Mouse (Mus musculus) midbrain, embryonic 13.5 days (tissue): ENCODE measurements around the gene Rab11fip3. TPM values are rescaled to one million over a fixed set of nuclear protein-coding genes. Genes with fewer than 3 reads are reported as not detected.

Experiments
- ATAC-seq: fragments of 200-750 bp; cut with Nextera tagmentation; 2 replicates; pipeline ENCODE4 v1.8.0; 2017; ENCODE audit warnings: mild to moderate bottlenecking, moderate TSS enrichment, moderate library complexity
- H3K27ac ChIP-seq: fragments of 300-500 bp; sonication (generic); 2 replicates; pipeline ENCODE4 v1.5.1; 2015; ENCODE audit warnings: inconsistent platforms, mild to moderate bottlenecking, moderate library complexity
- H3K27me3 ChIP-seq: fragments of 300-500 bp; sonication (generic); 2 replicates; pipeline ENCODE4 v1.6.1; 2015; ENCODE audit warnings: mild to moderate bottlenecking, inconsistent platforms
- H3K36me3 ChIP-seq: fragments of 300-500 bp; sonication (generic); 2 replicates; pipeline ENCODE4 v1.6.1; 2015; ENCODE audit warnings: mild to moderate bottlenecking, inconsistent platforms
- H3K4me1 ChIP-seq: fragments of 300-500 bp; sonication (generic); replicated peaks from 2 replicates; pipeline ENCODE4 v1.6.1; 2015; ENCODE audit warnings: inconsistent platforms
- H3K4me2 ChIP-seq: fragments of 300-500 bp; sonication (generic); replicated peaks from 2 replicates; pipeline ENCODE4 v1.6.1; 2015; ENCODE audit warnings: moderate library complexity, mild to moderate bottlenecking, inconsistent platforms
- H3K4me3 ChIP-seq: fragments of 300-500 bp; sonication (generic); replicated peaks from 2 replicates; pipeline ENCODE4 v1.5.1; 2015; ENCODE audit warnings: mild to moderate bottlenecking, inconsistent platforms
- H3K9ac ChIP-seq: fragments of 300-500 bp; sonication (generic); replicated peaks from 2 replicates; pipeline ENCODE4 v1.6.1; 2015; ENCODE audit warnings: mild to moderate bottlenecking, inconsistent platforms
- H3K9me3 ChIP-seq: fragments of 300-500 bp; sonication (generic); 2 replicates; pipeline ENCODE4 v1.6.1; 2016; ENCODE audit warnings: mild to moderate bottlenecking, inconsistent platforms
- whole genome bisulfite sequencing: fragments of 180-500 bp; shearing (Covaris S2); methylation state at CpG from one replicate; pipeline ENCODE4 v1.1.7; 2015; 5-methylcytosine and 5-hydroxymethylcytosine counted together
- polyA plus RNA-seq: library from polyadenylated mRNA; unstranded; fragments of >200 nt; fragmentation: Nextera tagmentation; extraction: Ambion mirVana; gene quantifications from 2 replicates; pipeline ENCODE4 v1.2.1, GENCODE M21; 2015

Gene Rab11fip3
- polyA plus RNA-seq, 1 experiment from 2014 or later = 35.0 TPM

DNA sequence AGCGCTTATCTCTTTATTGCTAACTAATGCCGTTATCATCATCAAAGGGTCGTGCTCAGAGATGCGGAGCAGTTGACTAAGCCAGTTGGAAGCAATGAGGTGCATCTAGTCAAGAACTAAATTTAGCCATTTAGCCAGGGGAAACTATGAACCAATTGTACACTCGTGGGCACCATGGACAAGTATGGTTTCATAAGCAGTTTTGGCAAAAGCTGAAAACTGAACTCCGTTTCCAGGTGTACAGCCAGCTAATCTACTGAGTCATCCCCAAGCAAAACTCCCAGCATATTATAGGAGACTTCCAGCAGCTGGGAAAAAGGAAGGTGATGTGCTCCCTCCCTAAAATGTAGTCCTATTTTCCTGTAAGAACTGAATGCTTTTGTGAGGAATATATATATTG is 781 bp upstream of the Rab11fip3 start:
- Histone ChIP-seq H3K4me1 (peaks cover 34% of the 10 kb centered on the region), H3K4me2 (peak overlapping the region; percentile 98), H3K36me3 (peaks cover 2% of the 10 kb centered on the region; the same call in 1 of the 2 replicates), H3K9me3 (no peaks in the 10 kb centered on the region), H3K9ac (peak overlapping the region; percentile 97), H3K4me3 (peak overlapping the region; percentile 80), H3K27ac (no peak overlapping the region), H3K27me3 (peaks cover 16% of the 10 kb centered on the region)
- no peak for ATAC-seq
- WGBS = 36% methylated on average over 6 of the region's 6 CpGs

DNA sequence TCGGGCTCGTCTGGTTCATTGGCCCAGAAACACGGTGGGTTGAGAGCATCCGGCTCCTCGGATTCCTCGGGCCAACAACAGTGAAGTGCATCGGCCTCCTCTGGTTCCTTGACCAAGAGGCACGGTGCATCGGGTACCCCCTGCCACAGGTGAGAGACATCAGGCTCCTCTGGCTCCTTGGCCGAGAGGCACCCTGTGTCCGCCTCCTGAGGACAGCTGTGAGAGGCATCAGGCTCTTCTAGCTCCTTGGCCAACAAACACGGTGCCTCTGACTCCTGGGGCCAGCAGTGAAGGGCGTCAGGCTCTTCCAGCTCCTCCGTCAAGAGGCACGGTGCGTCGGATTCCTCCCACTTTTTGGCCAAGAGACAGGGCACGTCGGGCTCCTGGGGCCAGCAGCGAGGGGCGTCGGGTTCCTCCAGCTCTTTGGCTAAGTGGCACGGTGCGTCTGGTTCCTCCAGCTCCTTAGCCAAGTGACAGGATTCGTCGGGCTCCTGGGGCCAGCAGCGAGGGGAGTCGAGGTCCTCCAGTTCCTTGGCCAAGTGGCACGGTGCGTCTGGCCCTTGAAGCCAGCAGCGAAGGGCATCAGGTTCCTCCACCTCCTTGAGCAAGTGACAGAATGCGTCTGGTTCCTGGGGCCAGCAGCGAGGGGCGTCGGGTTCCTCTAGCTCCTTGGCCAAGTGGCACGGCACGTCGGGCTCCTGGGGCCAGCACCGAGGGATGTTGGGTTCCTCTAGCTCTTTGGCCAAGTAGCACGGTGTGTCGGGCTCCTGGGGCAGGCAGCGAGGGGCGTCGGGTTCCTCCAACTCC is 1.1 kb downstream of the Rab11fip3 start:
- H3K4me2 ChIP-seq = peak overlapping the region; percentile 98
- peaks cover 53% of the 10 kb centered on the region for H3K4me1 ChIP-seq
- H3K9ac ChIP-seq = peak overlapping the region; percentile 97
- H3K27ac ChIP-seq = peak overlapping the region; percentile 94
- H3K27me3 ChIP-seq = peaks cover 16% of the 10 kb centered on the region
- peak; percentile 35; the same call in 1 of the 2 replicates for ATAC-seq
- H3K9me3 ChIP-seq = no peaks in the 10 kb centered on the region
- 1% methylated on average over 44 of the region's 44 CpGs for WGBS
- peaks cover 18% of the 10 kb centered on the region for H3K36me3 ChIP-seq
- peak overlapping the region; percentile 80 for H3K4me3 ChIP-seq

DNA sequence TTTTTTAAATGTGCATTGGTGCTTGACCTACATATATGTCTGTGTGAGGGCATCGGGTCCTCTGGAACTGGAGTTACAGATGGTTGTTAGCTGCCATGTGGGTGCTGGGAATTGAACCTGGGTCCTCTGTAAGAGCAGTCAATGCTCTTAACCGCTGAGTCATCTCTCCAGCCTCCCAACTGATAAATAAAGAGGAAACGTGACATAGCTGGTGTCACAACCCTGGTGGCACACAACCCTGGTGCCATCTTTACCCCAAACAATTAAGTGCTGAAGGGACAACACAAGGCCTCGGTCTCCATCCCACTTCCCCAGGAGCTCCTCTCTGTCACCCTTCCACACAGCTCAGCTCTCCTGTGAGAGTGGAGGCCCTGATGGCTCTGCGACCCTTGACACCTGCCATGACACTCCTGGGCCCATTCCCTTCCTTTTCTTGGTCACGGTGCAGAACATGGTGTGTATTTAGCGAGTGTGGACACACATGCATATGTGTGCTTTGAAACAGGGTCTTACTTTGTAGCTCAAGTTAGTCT is 2.8 kb downstream of the Rab11fip3 start:
- peaks cover 32% of the 10 kb centered on the region for H3K36me3 ChIP-seq
- no peak overlapping the region for H3K27ac ChIP-seq
- H3K4me1 ChIP-seq = peaks cover 67% of the 10 kb centered on the region
- no peak for ATAC-seq
- WGBS = 88% methylated on average over 7 of the region's 7 CpGs
- peaks cover 11% of the 10 kb centered on the region for H3K27me3 ChIP-seq
- peak overlapping the region; percentile 98 for H3K4me2 ChIP-seq
- H3K9ac ChIP-seq = peak overlapping the region; percentile 97
- no peaks in the 10 kb centered on the region for H3K9me3 ChIP-seq
- H3K4me3 ChIP-seq = peak overlapping the region; percentile 80

DNA sequence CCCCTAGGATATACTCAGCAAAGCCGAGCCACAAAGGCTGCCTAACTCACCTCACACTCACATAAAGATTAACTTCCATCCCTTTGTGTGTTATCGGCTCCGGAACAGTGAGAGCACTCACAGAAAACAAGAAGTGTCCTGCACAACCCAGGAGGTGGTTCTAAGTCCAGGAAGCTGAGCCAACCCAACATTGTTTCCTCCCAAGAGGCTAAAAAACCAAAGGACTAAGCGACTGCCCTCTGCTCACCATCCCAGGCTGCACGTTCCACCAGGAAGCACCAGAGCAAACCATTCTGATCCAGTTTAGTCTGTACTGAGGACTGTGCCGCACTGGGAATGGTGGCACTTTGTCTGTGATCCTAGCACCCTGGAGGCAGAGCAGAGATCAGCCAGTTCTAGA is 4.4 kb downstream of the Rab11fip3 start:
- H3K9ac ChIP-seq = 0 out of 2 replicates have a peak overlapping the region, but pooled peaks have one; percentile 19
- no peaks in the 10 kb centered on the region for H3K9me3 ChIP-seq
- H3K4me3 ChIP-seq = peak overlapping the region; percentile 5
- H3K4me1 ChIP-seq = peaks cover 73% of the 10 kb centered on the region
- H3K4me2 ChIP-seq = peak overlapping the region; percentile 39
- H3K36me3 ChIP-seq = peaks cover 36% of the 10 kb centered on the region
- H3K27me3 ChIP-seq = no peaks in the 10 kb centered on the region
- no peak for ATAC-seq
- WGBS = 77% methylated on average over 6 of the region's 6 CpGs
- H3K27ac ChIP-seq = no peak overlapping the region

DNA sequence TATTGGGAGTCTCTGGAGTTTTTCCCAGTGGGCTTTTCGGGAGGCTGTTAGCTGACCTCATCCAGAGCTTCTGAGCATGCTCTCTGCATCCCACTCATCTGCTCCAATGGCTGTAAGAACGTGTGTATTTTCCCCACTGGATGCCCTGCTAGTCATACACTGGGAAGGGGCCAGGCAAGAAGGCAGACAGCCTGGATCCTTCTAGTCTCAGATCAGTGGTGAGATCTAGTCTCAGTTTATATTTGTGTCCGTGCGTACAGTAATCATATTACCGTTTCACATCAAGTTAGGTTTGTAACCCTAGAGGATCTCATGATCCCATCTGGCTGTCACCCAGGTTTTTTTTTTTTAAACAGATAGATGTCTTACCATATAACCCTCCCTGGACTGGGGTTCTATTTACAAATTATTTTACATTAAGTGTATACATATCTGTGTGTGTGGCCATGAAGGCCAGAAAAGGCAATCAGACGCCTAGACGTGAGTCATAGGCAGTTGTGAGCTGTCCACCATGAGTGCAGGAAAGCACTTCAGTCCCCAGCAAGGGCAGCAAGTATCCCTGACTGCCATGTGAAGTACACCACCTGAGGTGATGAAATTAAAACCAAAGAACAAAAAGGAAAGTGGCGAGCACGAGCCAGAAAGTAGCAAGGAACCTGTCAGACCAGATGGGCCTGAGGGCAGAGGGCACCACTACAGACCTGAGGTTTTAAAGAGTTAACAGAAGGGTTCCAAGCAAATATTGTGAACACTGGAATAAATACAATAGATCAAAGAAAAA is 11.4 kb downstream of the Rab11fip3 start:
- H3K9me3 ChIP-seq = 0 out of 2 replicates have a peak, but pooled peaks cover 2% of the 10 kb centered on the region
- H3K27me3 ChIP-seq = no peaks in the 10 kb centered on the region
- WGBS = 90% methylated on average over 9 of the region's 9 CpGs
- no peak overlapping the region for H3K4me2 ChIP-seq
- H3K9ac ChIP-seq = no peak overlapping the region
- ATAC-seq = no peak
- peaks cover 75% of the 10 kb centered on the region for H3K36me3 ChIP-seq
- H3K4me1 ChIP-seq = peaks cover 29% of the 10 kb centered on the region
- H3K27ac ChIP-seq = no peak overlapping the region
- H3K4me3 ChIP-seq = no peak overlapping the region

DNA sequence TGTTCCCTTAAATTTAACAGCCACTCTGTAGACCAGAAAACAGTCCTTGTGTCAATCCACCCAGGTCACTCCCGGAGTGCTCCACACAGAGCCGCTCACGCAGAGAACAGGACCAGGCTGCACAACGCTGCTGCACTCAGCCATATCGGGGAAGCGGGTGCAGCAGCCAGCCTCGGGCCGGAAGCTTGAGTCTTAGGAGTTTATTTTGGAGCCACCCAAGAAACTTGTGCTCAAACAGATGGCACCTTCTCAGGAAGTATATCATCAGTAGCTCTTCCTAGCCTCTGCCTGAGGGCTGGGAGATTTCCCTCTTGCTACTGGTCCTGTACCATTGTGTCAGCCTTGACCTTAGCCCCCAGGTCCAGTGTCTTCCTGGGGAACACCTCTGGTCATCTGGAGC is 12.1 kb downstream of the Rab11fip3 start:
- no peak overlapping the region for H3K9ac ChIP-seq
- 93% methylated on average over 8 of the region's 8 CpGs for WGBS

DNA sequence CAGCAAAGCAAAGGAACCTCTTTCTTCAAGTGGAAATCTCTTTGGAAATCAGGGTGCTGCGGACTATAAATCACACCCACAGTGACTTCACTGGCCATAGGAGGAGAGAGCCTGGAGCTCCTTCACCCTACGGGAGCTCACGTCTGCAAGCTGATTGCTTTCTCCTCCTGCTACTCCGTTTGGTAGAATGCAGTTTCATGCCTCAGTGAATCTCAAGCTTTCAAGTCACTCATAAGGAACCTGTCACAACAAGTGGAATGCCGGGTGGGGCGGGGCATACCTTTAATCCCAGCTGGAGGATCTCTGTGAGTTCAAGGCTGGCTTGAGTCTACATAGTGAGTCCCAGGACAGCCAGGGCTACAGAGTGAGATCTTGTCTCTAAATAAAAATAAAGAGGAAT is 14.2 kb downstream of the Rab11fip3 start:
- H3K27ac ChIP-seq = no peak overlapping the region
- H3K9ac ChIP-seq = no peak overlapping the region
- H3K27me3 ChIP-seq = no peaks in the 10 kb centered on the region
- H3K36me3 ChIP-seq = peaks cover 72% of the 10 kb centered on the region
- H3K9me3 ChIP-seq = 0 out of 2 replicates have a peak, but pooled peaks cover 2% of the 10 kb centered on the region
- 43% methylated on average over 6 of the region's 6 CpGs for WGBS
- H3K4me2 ChIP-seq = no peak overlapping the region
- ATAC-seq = no peak
- H3K4me1 ChIP-seq = 0 out of 2 replicates have a peak, but pooled peaks cover 8% of the 10 kb centered on the region
- no peak overlapping the region for H3K4me3 ChIP-seq

More for the DNA sequence above, 12.1 kb downstream of the Rab11fip3 start:
- Histone ChIP-seq H3K9me3 (0 out of 2 replicates have a peak, but pooled peaks cover 2% of the 10 kb centered on the region), H3K27ac (no peak overlapping the region), H3K27me3 (no peaks in the 10 kb centered on the region), H3K4me1 (peaks cover 22% of the 10 kb centered on the region), H3K4me3 (no peak overlapping the region), H3K4me2 (no peak overlapping the region), H3K36me3 (peaks cover 72% of the 10 kb centered on the region)
- ATAC-seq = no peak

DNA sequence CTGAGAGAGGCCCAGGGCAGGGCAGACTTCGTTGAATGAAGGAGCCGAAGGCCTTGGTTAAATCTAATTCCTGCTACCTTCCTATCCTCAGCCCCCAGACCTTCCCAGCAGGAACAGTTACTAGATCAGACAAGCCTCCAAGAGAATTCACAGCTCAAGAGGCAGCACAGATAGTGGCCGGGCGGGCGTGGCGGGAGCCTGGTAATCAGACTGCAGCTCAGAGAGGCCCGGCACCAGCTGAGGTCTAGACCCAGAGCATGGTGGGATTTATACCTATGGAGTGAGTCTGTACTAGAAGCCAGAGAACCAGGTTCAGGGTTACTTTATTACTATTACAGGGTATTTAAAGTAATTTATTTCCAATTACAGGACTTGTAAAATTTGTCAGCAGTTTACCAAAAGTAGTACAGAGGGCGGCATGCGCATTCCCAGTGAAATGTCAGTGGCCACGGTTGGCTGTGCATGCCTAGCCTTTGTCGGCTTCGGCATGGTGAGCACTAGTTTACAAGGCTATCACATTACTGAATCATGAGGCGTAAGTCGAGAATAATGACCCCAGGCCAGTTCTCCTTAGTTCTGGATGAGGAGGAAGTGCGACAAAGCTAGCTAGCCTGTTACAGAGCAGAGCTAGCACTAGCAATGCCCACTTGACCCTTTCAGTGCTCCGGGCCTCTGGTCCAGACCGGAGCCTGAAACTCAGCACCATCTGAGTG is 15.1 kb downstream of the Rab11fip3 start:
- 0 out of 2 replicates have a peak, but pooled peaks cover 2% of the 10 kb centered on the region for H3K9me3 ChIP-seq
- no peaks in the 10 kb centered on the region for H3K27me3 ChIP-seq
- H3K27ac ChIP-seq = no peak overlapping the region
- peaks cover 64% of the 10 kb centered on the region for H3K36me3 ChIP-seq
- no peak overlapping the region for H3K4me3 ChIP-seq
- H3K9ac ChIP-seq = no peak overlapping the region
- 0 out of 2 replicates have a peak, but pooled peaks cover 8% of the 10 kb centered on the region for H3K4me1 ChIP-seq
- ATAC-seq = no peak
- no peak overlapping the region for H3K4me2 ChIP-seq
- WGBS = 77% methylated on average over 17 of the region's 17 CpGs

DNA sequence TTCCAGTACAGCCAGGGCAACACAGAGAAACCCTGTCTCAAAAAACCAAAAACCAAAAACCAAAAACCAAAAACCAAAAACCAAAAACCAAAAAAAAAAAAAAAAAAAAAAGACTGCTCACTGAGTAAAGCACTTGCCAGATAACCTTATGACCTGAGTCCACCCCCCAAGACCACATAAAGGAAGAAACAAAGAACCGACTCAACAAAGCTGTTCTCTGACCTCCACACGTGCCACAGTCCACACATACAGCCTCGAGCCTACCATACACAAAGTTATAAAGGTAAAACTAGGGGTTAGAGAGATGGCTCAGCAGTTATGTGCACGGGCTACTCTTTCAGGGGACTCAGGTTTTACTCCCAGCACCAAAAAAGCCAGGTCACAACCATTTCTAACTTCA is 16.6 kb downstream of the Rab11fip3 start:
- WGBS = 93% methylated on average over 4 of the region's 4 CpGs

DNA sequence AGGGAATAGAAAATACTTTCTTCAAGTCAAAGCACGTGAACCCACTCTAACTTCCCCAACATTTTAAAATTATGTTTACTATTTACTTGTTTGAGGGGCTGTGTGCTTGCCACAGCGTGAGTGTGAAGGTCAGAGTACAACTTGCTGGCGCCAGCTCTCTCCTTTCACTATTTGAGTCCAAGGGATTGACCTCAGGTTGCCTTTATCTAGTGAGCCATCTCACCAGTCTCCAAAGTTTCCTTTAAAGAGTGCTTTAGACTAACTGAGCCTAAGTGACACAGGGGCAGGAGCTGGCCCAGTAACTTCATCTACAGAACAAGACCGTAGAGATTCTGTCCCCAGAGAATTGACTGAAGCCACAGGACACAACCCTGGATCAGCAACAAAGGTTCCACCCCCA is 17.3 kb downstream of the Rab11fip3 start:
- Histone ChIP-seq H3K27ac (no peak overlapping the region), H3K9ac (no peak overlapping the region), H3K4me1 (0 out of 2 replicates have a peak, but pooled peaks cover 7% of the 10 kb centered on the region), H3K27me3 (no peaks in the 10 kb centered on the region), H3K9me3 (0 out of 2 replicates have a peak, but pooled peaks cover 2% of the 10 kb centered on the region), H3K4me3 (no peak overlapping the region), H3K4me2 (no peak overlapping the region), H3K36me3 (peaks cover 44% of the 10 kb centered on the region)
- WGBS = 93% methylated on average over 4 of the region's 4 CpGs
- ATAC-seq = no peak

More for the DNA sequence above, 16.6 kb downstream of the Rab11fip3 start:
- ATAC-seq = no peak
- Histone ChIP-seq H3K27ac (no peak overlapping the region), H3K4me3 (no peak overlapping the region), H3K4me2 (no peak overlapping the region), H3K4me1 (0 out of 2 replicates have a peak, but pooled peaks cover 8% of the 10 kb centered on the region), H3K9me3 (0 out of 2 replicates have a peak, but pooled peaks cover 2% of the 10 kb centered on the region), H3K9ac (no peak overlapping the region), H3K27me3 (no peaks in the 10 kb centered on the region), H3K36me3 (peaks cover 51% of the 10 kb centered on the region)

DNA sequence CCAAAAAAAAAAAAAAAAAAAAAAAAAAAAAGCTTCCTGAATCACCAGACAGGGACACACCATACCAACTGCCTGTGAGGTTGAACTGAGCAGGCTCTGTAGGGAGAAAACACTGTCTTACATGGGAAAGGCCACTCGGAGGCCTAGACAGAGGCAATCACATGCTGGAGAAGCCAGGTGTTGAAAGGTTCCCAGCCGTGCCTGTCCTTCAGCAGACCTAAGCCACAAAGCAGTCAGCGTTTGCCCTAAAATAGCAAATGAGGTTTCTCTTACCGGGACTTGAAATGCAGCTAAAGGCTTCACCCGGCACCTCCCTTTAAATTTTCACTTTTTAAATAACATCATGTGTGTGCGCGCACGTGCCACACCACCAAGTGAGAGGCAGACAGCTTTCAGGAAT is 21.2 kb downstream of the Rab11fip3 start:
- H3K9me3 ChIP-seq = 0 out of 2 replicates have a peak, but pooled peaks cover under 1% of the 10 kb centered on the region
- no peak for ATAC-seq
- no peak overlapping the region for H3K9ac ChIP-seq
- no peak overlapping the region for H3K4me2 ChIP-seq
- H3K27ac ChIP-seq = no peak overlapping the region
- H3K4me1 ChIP-seq = peaks cover 28% of the 10 kb centered on the region
- 92% methylated on average over 8 of the region's 8 CpGs for WGBS
- no peak overlapping the region for H3K4me3 ChIP-seq
- H3K36me3 ChIP-seq = peaks cover 14% of the 10 kb centered on the region
- no peaks in the 10 kb centered on the region for H3K27me3 ChIP-seq
